Mouse (Mus musculus) spleen, adult 2 months (tissue): Measurements from ENCODE around the gene Tada2a. TPM values are rescaled to one million over a fixed set of nuclear protein-coding genes. Genes with fewer than 3 reads are reported as not detected.

Experiments
- DNase-seq, 2 experiments: peaks; one replicate each; pipeline versions ENCODE4 v3.0.0 to v3.0.0-alpha.2; 2012 to 2021; ENCODE audit warnings: low spot score in 2 of 2, low read depth in 1 of 2
- H3K27ac ChIP-seq: fragments of 200-500 bp; 2 replicates; pipeline ENCODE4 v1.5.1; 2012; ENCODE audit warnings: low read length, inconsistent platforms; ENCODE audit not compliant: insufficient read depth
- H3K27me3 ChIP-seq: fragments of 200-500 bp; 2 replicates; pipeline ENCODE4 v1.6.1; 2012; ENCODE audit warnings: mild to moderate bottlenecking, moderate library complexity, low read length, inconsistent platforms; ENCODE audit not compliant: control insufficient read depth, insufficient read depth
- H3K36me3 ChIP-seq: fragments of 200-500 bp; 2 replicates; pipeline ENCODE4 v1.6.1; 2012; ENCODE audit warnings: mild to moderate bottlenecking, low read length, inconsistent platforms; ENCODE audit not compliant: control insufficient read depth, insufficient read depth
- H3K4me1 ChIP-seq: fragments of 200-500 bp; 2 replicates; pipeline ENCODE4 v1.6.1; 2011; ENCODE audit warnings: inconsistent platforms; ENCODE audit not compliant: control insufficient read depth, insufficient read depth, insufficient read length
- H3K4me3 ChIP-seq: fragments of 200-500 bp; 2 replicates; pipeline ENCODE4 v1.5.1; 2011; ENCODE audit warnings: mild to moderate bottlenecking, inconsistent platforms; ENCODE audit not compliant: insufficient read depth, insufficient read length; ENCODE audit errors: extremely low read depth
- CTCF ChIP-seq: fragments of 200-500 bp; IDR thresholded peaks from 2 replicates; pipeline ENCODE4 v1.5.1; 2011; ENCODE audit warnings: mild to moderate bottlenecking, inconsistent platforms; ENCODE audit not compliant: insufficient read depth, insufficient read length, insufficient replicate concordance; ENCODE audit errors: extremely low read depth
- POLR2A ChIP-seq: fragments of 200-500 bp; IDR thresholded peaks from 2 replicates; pipeline ENCODE4 v1.6.1; 2011; ENCODE audit warnings: low read depth, low read length, inconsistent platforms
- WGBS: fragments of 180-500 bp; shearing (Covaris S2); methylation state at CpG from one replicate; pipeline ENCODE4 v1.1.7; 2018; 5-methylcytosine and 5-hydroxymethylcytosine counted together
- polyA plus RNA-seq: library from polyadenylated mRNA; depleted of rRNA; stranded (reverse); fragments of >200 nt; gene quantifications from 2 replicates; pipeline ENCODE4 v1.2.3, GENCODE M21; 2012

The Tada2a gene
- polyA plus RNA-seq, 1 experiment: 2.8 TPM

- Histone ChIP-seq H3K27ac (no peak overlapping the region), H3K27me3 (no peaks in the 10 kb centered on the region), H3K36me3 (no peaks in the 10 kb centered on the region), H3K4me1 (no peaks in the 10 kb centered on the region), H3K4me3 (no peak overlapping the region)
- no peak for DNase-seq
- over 99% methylated on average over 5 of the region's 5 CpGs for WGBS
- TF ChIP-seq CTCF: no peak
- TF ChIP-seq POLR2A: no peak
Measured at GRCm38 (mm10) chr11:84081901-84082300, 47.5 kb downstream of the Tada2a start.

GRCm38 (mm10) chr11:84080327-84080726 is 49.1 kb downstream of the Tada2a start:
- TF ChIP-seq POLR2A (no peak), CTCF (no peak)
- H3K4me3 ChIP-seq: no peak overlapping the region
- no peak overlapping the region for H3K27ac ChIP-seq
- no peaks in the 10 kb centered on the region for H3K36me3 ChIP-seq
- no peaks in the 10 kb centered on the region for H3K4me1 ChIP-seq
- 95% methylated on average over 3 of the region's 3 CpGs for whole genome bisulfite sequencing
- no peaks in the 10 kb centered on the region for H3K27me3 ChIP-seq
- DNase-seq: no peak

- Histone ChIP-seq H3K36me3 (no peaks in the 10 kb centered on the region), H3K4me3 (no peak overlapping the region), H3K27ac (no peak overlapping the region), H3K4me1 (no peaks in the 10 kb centered on the region), H3K27me3 (no peaks in the 10 kb centered on the region)
- WGBS: 86% methylated on average over 4 of the region's 4 CpGs
- DNase-seq: no peak
- TF ChIP-seq CTCF: no peak
Measured at GRCm38 (mm10) chr11:84079887-84080286, 49.5 kb downstream of the Tada2a start.

- Histone ChIP-seq H3K4me3 (no peak overlapping the region), H3K27me3 (no peaks in the 10 kb centered on the region), H3K36me3 (no peaks in the 10 kb centered on the region), H3K27ac (no peak overlapping the region), H3K4me1 (no peaks in the 10 kb centered on the region)
- no peak for TF ChIP-seq CTCF
- TF ChIP-seq POLR2A: no peak
- 95% methylated on average over 11 of the region's 11 CpGs for whole genome bisulfite sequencing
- no peak for DNase-seq
Measured at GRCm38 (mm10) chr11:84079361-84079760, 50.0 kb downstream of the Tada2a start.

- no peaks in the 10 kb centered on the region for H3K36me3 ChIP-seq
- no peak for TF ChIP-seq POLR2A
- no peak overlapping the region for H3K4me3 ChIP-seq
- no peaks in the 10 kb centered on the region for H3K4me1 ChIP-seq
- WGBS: 94% methylated on average over 9 of the region's 9 CpGs
- no peaks in the 10 kb centered on the region for H3K27me3 ChIP-seq
- no peak for DNase-seq
- no peak overlapping the region for H3K27ac ChIP-seq
Measured at GRCm38 (mm10) chr11:84078601-84079000, 50.8 kb downstream of the Tada2a start.

GRCm38 (mm10) chr11:84077008-84077407 is 52.4 kb downstream of the Tada2a start:
- no peak for TF ChIP-seq CTCF
- TF ChIP-seq POLR2A: no peak
- DNase-seq: no peak
- no peaks in the 10 kb centered on the region for H3K4me1 ChIP-seq
- H3K4me3 ChIP-seq: no peak overlapping the region
- H3K36me3 ChIP-seq: no peaks in the 10 kb centered on the region
- H3K27ac ChIP-seq: no peak overlapping the region
- 87% methylated on average over 2 of the region's 2 CpGs for WGBS
- H3K27me3 ChIP-seq: no peaks in the 10 kb centered on the region

- no peak for DNase-seq
- Histone ChIP-seq H3K27me3 (peaks cover 2% of the 10 kb centered on the region; the same call in 1 of the 2 replicates), H3K4me1 (no peaks in the 10 kb centered on the region), H3K36me3 (no peaks in the 10 kb centered on the region), H3K27ac (no peak overlapping the region), H3K4me3 (no peak overlapping the region)
- no peak for TF ChIP-seq POLR2A
- TF ChIP-seq CTCF: no peak
- 82% methylated on average over 7 of the region's 7 CpGs for WGBS
Measured at GRCm38 (mm10) chr11:84073816-84074764, 55.3 kb downstream of the Tada2a start.
